Mouse (Mus musculus): ENCODE data around the gene Mrvi1.

- TF ChIP-seq CTCF (IDR thresholded peaks at IDR 0.05; ENCODE audit: control insufficient read depth, insufficient read depth, insufficient replicate concordance, low read depth, low read length) (no peak), POLR2A (IDR thresholded peaks at IDR 0.05; ENCODE audit: control insufficient read depth, low read depth, low read length) (no peak)
Observed at GRCm38 (mm10) chr7:110972796-110973195, 9.5 kb downstream of the Mrvi1 start.
